In the genomic region with DNA sequence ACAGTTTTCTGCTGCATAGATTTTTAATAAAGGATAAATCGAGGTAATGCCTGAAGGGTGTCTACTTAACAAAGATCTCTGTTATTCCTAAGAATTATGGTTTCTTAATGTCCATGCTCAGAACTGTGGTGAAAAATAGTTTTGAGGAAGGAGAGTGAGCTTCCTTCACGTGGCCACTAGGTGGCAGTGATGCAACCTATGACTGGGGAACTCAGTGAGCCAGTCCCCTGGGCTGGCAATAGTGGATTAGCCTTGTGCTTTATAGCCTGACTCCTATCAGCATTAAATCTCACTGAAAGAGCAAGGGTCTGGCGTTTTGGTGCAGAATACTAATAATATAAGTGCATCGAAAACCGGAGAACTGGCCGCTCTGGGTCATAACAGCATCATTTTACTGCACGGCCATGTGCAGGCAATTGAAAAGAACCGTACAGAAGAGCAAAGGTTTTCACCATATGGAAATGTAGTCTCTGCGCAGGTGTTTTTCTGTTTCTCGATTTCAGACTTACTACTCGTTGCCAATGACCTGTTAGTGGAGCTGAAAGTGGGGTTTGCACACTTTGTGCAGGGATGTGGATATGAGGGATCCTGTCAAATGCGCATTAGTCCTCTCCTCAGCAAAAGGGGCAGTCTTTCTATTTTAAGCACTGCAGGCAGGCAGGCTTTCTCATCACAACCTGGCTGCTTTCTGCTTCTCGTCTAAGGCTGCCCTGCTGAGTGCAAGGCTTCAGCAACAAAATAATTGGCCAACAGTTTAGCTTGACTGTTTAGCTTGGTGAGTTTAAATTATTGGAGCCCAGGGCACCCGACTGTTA, we compare ENCODE assay signal across 8 mouse cellular contexts. TPM values are rescaled to one million over a fixed set of nuclear protein-coding genes. Genes with fewer than 3 reads are reported as not detected.
DNase-seq lines count a peak whose midpoint lies in the region; ATAC-seq and TF ChIP-seq lines count a peak whose summit lies in the region.

No protein-coding gene starts in this region.

- WGBS in heart, embryonic 16.5 days: 41% methylated on average over 14 of the region's 14 CpGs

- H3K4me2 ChIP-seq in heart, embryonic 16.5 days (ENCODE audit: low read depth, low read length): peak overlapping the region; percentile 29

- H3K27ac ChIP-seq in heart, embryonic 16.5 days (ENCODE audit: low read length): peak overlapping the region; percentile 73

- H3K4me3 ChIP-seq in heart, embryonic 16.5 days (ENCODE audit: low read length): peak overlapping the region; percentile 2

- TF ChIP-seq CTCF in brain, embryonic 14.5 days (IDR thresholded peaks at IDR 0.05; ENCODE audit: borderline replicate concordance, extremely low read depth, insufficient read depth, insufficient read length): peak; percentile 74

- intact Hi-C loops in left cerebral cortex, postnatal 25 days (cut with DNase I): loop anchor here (5.0 kb wide), 1 partner anchor 794 kb away; no protein-coding TSS in a partner anchor

- no peak overlapping the region for H3K9ac ChIP-seq in heart, embryonic 16.5 days (ENCODE audit: low read length)

- H3K9me3 ChIP-seq in heart, embryonic 16.5 days (replicated peaks; ENCODE audit: control insufficient read depth, low read length): no peaks in the 10 kb centered on the region

- H3K36me3 ChIP-seq in heart, embryonic 16.5 days (ENCODE audit: control insufficient read depth, insufficient read depth): no peaks in the 10 kb centered on the region

- H3K27me3 ChIP-seq in heart, embryonic 16.5 days (ENCODE audit: control insufficient read depth, insufficient read depth, low read length): no peaks in the 10 kb centered on the region

- no peak for TF ChIP-seq POLR2A in brain, embryonic 14.5 days (IDR thresholded peaks at IDR 0.05; ENCODE audit: borderline replicate concordance, extremely low read depth, insufficient read depth, insufficient read length, poor library complexity, severe bottlenecking)

- peaks cover 6% of the 10 kb centered on the region for H3K4me1 ChIP-seq in heart, embryonic 16.5 days (ENCODE audit: control insufficient read depth, insufficient read depth, low read length)

- DNase-seq in cerebellum, postnatal 36 days: peak; percentile 4 to 7
- no peak for DNase-seq in cerebellum, adult 8-10 months
- DNase-seq in A20 (ENCODE audit: low read depth, low spot score): peak; percentile 3
- DNase-seq in brain, embryonic 14.5 days (ENCODE audit: low read depth): peak; percentile 81
- peak; percentile 13 to 14 for DNase-seq in left cerebral cortex, postnatal 25 days (ENCODE audit: low spot score in 2 of 2)
- peak; percentile 67 for DNase-seq in retina, postnatal 1 day
- DNase-seq in B cell, adult 2 months: no peak

- no peak for ATAC-seq in heart, embryonic 16.5 days (replicated peaks; ENCODE audit: extremely low read depth, insufficient read depth, low FRiP score)

RNA-seq across cellular contexts. Expression of gene Fshb, which starts 23.8 kb away (rescaled TPM):
- not detected in 2 replicates for polyA plus RNA-seq in brain, embryonic 14.5 days (2012; rRNA removed)
- polyA plus RNA-seq in heart, embryonic 16.5 days (2015; fragmentation: Nextera tagmentation; extraction: Ambion mirVana): not detected in 2 replicates
- not detected for total RNA-seq in left cerebral cortex, postnatal 25 days (2021)

Comparison
In these comparisons a context has a peak if more than half of its experiments do, and no peak if none do; other contexts are left out.
1. DNase-seq: peak in cerebellum, postnatal 36 days (2 of 2), A20 (single experiment), brain, embryonic 14.5 days (single experiment), left cerebral cortex, postnatal 25 days (2 of 2) and retina, postnatal 1 day (single experiment); none in cerebellum, adult 8-10 months (single experiment) and B cell, adult 2 months (0 of 2).